Mouse (Mus musculus): ENCODE results near the gene Sstr5.

- TF ChIP-seq POLR2A (IDR thresholded peaks at IDR 0.05; ENCODE audit: extremely low read depth, insufficient read depth, low read length): no peak
- TF ChIP-seq CTCF (IDR thresholded peaks at IDR 0.05; ENCODE audit: low read depth, low read length): peak; percentile 75
Observed at GRCm38 (mm10) chr17:25469798-25470197, 27.3 kb downstream of the Sstr5 start.

All from liver, adult 2 months (tissue).